Mouse (Mus musculus) adrenal gland, postnatal 4 days (tissue): ENCODE data around the gene Sypl. TPM values are rescaled to one million over a fixed set of nuclear protein-coding genes. Genes with fewer than 3 reads are reported as not detected.
"Not testable (repeated sequence)": the region's sequence is repeated elsewhere in the genome, so short reads cannot be mapped to it uniquely, and the experiment has no call there.

ENCODE experiments used
- DNase-seq, 2 experiments: peaks; one replicate each; pipeline ENCODE4 v3.0.0; 2021 to 2022; ENCODE audit warnings: low spot score in 2 of 2, mixed read lengths in 2 of 2
- total RNA-seq, 2 experiments: library from RNA; stranded (reverse); gene quantifications; 2 replicates each; pipeline ENCODE4 v1.2.3; 2021

Gene Sypl
- total RNA-seq, 2 experiments from 2014 or later, result 81.9 to 88.0 TPM

DNA sequence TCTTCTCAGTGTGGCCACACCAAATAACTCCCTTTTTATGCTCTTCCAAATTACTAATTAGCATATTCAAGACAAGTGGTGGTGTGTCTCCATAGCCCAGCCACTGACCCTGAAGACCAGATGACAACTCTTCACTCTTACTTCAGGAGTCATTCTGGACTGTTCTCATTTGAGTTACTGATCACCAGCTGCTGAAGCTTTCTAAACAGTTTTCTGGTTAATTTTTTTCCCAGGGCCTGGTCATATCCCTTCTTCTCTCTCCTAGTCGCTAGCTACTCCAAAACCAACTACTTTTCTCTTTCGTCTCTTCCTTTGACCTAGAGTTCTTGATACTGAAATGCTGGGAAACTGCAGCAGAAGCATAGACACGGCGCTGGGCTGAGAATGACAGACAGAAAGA, 12.6 kb upstream of the Sypl start:
- DNase-seq, result no peak

DNA sequence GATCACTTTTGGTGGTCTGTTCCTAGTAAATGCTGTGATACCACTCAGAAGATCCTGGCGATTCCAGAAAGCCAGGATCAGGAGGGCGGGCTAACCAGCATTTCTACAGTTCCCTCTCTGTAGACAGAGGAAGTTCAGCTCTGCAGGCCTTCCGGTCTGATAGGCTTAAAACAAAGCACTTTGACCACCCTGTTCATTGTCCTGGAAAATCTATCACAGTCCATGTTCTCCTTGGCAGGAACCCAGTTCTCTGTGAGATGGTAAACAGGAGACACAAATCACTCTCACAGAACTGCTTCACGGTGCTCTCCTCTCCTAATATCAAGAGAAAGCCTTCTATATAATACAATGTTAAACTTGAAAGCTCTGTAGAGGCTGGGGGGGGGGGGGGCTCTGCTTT, 10.3 kb upstream of the Sypl start:
- no peak for DNase-seq

DNA sequence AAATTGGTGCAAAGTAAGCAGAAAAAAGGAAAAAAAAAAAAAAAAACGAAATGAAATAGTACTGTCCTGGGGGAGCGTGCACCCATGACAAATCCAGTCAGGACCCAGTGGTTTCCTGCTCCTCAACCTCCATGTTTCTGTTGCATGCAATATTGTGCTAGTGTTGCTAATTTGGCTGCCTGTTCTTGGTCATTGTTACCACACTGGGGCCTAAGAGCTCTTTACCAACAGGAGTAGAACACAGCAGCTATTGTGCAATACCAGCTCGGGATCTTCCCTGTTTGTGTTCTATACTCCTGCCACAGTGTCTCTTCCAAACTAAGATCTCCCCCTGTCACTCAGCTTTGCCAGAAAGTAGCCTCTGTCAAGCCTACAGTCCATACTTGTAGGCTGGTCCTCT, 9.7 kb upstream of the Sypl start:
- no peak for DNase-seq

DNA sequence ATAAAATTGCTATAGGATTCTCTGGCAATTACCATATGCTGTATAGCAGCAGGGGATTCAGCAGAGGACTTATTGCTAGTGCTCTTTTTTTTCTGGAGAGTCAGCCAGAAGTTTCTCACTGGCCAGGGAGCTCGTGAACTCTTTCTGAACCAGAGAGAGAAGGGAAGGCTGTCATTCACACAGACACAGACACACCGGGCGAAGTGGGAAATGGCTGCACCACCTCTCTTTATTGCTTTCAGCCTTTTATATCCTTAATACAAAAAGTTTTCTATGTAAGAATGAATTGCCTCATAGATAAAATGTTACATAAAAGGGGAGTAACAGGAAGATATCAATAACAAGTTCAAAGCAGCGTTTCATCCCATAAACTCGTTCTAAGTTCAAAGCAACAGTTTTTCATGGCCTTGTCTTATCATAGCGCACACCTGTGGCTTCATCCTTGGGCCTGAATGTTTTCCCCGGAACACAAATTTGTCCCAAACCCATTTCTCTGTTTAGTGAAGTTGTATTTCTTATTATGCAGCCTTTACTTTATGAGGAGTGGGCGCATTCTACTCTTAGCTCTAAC, 8.7 kb upstream of the Sypl start:
- DNase-seq, result no peak

DNA sequence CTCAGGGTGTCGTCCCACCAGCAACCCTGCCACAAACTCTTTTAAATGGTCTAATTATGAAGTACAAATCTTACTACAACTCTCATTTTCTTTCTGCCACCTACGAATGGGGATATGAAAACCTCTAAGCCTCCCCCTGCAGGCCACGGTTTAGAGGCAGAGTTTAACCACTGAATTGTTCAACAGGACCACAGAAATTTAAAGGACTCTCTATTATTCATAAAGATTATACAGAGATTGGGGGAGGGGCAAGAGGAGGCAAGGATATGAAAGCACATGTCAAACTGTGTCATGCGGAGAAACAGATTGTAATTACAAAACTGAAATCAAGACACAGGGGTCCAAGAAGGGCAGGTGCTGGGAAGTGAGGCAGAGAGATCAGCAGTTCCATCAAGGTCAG, 7.3 kb upstream of the Sypl start:
- no peak for DNase-seq

DNA sequence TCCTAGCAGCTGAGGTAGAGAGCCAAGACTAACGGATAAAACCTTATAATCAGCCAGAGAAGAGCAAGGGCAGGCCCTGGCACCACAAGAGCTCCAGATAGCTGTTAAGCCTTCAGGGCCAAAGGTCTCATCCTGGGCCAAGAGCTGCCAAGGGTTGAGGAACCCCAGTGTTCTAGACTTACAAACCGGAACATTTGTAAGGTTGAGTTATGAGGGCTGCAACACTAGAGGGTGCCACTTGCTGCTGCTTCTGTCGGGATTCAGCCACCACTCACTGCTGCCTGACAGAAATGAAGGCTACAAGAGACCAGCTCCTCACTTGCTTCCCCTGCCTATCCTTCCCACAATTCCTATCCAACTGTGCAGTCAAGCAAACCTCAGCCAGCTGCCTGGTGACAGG, 1.3 kb upstream of the Sypl start:
- DNase-seq, result no peak

DNA sequence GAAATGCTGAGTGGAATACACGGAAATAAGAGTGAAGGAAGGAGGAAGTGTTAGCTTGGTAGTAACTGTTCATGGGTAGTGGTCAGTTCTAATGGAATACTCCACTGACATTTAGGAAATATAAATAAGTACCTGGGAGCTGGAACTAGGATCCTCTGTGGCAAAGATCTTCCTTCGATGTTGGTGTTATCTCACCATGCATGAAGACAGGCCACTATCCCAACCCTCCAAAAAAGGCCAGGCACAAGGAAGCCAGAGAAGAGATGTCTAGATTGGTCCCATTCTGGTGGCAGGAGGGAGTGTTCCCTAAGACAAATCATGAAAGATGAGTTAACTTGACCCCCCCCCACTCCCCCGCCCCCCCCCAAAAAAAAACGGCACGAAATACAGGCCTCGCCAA, 625 bp upstream of the Sypl start:
- DNase-seq, result no peak

DNA sequence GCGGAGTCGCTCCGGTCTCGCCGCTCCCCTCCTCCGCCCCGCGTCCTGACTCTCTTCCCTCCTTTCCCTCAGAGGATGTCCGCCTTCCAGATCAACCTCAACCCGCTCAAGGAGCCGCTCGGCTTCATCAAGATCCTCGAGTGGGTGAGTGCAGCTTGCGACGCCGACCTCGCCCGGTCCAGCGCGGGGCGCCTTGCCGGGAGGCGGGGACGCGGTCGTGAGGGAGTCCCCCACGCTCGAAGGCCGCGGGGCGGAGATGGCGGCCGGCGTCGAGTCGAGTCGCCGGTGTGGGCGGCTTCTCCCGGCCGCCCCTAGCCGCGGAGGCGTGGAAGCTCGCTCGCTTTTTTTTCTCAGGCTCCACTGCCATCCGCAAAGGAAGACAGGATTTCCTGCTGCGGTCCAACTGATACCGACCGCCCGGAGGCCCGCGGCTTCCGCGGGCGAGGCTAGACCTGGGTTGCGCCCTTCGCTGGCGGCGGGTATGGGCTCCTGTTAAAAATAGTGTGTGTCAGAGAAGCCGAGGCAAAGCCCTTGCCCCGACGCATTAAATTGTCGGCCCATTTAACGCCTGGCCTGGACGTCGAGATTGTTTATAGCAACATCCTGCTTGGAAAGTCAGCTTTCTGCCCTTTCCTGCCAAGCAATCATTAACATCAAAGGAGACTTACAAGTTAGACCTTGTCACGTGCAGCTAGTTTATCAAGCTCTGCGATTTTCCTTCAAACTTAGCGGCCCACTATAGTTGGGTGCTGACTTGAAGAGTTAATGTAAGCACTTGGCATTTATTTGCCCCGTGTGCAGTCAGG, 728 bp downstream of the Sypl start:
- peak in 1 of 2 experiments; percentile 80 for DNase-seq

DNA sequence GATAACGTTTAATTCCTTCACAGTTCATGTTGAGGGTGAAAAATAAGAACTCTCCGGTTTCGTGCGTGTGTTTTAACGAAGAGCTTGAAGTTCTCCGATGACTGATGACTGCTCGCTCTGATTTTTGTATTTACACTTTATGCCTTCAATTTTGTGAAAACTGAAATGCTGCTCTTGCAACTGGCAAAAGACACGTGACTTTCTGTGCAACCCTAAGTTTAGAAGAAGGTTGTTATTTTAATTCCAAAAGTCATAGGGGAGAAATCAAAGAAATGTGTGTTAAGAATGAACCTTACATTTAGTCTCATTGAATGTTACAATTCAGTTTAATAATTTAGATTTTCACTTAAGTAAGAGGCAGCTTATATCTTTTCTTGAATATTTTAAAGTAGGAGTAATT, 1.3 kb downstream of the Sypl start:
- DNase-seq, result no peak

DNA sequence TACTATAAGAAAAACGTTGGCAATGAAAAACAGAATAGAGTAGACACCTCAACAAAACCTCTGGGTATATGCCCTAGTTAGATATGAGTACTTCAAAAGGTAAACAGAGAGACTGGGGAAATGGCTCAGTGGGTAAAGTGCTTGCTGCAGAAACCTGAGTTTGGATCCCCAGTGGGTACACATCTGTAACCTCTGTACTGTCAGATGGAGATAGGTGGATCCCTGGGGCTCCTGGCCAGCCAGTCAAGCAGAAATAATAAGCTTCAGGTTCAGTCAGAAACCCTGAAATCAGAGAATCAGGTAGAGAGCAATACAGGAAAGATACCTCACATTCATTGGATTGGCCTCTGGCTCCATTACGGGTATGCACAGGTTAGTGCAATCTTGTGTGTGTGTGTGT, 3.5 kb downstream of the Sypl start:
- DNase-seq, result no peak

DNA sequence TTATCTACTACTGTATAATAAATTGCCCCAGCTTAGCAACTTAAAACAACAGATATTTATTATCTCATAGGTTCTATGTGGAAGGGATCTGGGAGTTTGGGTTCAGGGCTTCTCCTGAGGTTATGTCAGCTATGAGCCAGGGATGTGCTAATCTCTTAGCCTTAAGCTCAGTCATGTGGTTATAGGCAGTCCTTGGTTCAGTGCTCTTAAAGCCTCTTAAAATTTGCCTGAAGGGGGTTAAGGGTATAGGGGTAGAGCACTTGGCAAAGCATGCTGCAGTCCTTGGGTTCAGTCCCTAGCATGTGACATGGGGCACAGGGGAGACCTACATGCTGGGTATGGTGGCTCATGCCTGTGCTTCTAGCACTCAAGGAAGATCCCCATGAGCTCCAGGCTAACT, 8.4 kb downstream of the Sypl start:
- DNase-seq, result no peak

DNA sequence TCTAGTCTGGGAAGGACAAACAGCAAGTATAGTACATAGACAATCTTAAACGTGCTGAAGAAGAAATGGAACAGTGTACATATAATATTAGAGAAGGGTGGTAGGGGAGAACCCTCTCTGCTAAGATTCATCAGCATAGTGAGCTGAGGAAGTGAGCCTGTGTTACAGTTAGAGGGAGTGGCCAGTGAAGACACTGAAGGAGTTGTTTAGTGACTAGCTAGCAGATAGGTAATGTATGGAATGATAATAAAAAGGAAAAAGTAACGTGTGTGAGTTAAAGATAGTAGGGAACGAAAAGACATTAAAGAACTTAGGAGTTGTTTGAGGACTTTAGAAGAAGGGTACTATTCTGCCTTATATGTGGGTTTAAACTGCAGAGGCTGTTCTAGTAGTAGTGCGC, 10.2 kb downstream of the Sypl start:
- DNase-seq, result no peak

DNA sequence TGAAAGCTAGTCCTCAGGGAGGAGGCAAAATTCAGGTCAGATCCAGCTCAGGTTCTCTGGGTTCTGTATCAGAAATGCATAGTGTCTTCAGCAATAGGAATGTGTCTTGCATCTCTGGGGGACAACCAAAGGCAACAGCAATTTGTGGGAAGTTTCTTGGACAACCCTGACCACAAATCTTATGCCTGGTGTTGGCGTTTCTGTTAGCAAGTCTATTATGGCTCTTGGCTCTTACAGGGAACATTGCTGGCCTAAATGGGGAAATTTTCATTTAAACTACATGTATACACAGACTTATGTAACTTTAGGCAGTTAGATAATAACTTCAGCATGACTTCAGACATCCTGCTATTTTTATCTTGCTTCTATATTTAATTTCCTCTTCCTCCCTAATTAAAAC, 18.6 kb downstream of the Sypl start:
- no peak for DNase-seq

DNA sequence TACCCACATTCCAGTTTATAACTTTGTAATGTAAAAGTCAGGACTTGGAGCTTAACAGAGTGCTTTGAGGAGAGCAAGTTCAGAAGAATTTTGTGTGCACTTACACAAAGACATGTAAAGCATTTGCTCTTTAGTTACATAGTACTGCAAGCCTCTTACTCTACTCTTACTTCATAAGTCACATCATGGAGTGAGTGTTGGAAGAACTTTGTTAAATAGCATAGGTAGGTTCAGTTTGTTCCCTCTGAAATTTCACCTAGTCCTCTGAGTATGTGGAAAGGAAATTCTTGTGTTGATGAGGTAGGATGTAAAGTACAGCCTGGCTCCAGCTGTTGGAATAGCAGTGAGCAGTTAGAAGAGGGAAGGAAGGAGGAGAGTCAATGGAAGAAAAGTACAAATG, 21.2 kb downstream of the Sypl start:
- DNase-seq, result no peak

DNA sequence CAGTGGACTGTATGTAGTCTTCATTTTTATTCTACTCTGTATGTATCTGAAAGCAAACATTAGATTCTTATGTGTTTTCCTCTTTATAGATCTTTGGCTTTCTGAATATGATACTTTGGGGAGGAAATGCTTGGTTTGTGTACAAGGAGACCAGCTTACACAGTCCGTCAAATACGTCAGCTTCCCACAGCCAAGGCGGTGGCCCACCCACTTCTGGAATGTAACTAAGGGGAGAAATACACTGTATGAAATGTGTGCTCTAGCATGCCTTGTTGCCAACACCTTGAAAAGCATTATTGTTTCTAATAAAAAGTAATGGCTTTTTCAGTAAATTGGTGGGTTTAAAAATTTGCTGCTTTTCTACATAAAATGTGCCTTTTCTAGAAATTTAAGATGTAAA, 21.8 kb downstream of the Sypl start:
- DNase-seq, result no peak

DNA sequence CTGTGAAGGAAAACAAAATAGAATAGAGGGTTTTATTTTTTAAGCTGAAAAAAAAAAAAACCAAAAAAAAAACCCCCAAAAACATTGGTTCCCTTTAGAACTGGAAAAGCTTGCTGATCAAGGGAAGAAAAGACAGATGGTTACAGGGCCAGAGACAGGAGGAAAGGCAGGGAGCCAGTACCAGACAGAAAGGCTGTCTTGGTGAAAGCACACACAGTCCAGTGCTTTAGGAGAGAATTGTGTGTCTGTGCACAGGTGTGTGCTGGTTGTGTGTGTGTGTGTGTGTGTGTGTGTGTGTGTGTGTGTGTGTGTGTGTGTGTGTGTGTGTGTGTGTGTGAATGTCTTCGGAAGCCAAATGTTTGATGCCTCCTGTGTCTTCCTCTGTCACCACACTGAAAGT, 28.9 kb downstream of the Sypl start:
- DNase-seq, result no peak

DNA sequence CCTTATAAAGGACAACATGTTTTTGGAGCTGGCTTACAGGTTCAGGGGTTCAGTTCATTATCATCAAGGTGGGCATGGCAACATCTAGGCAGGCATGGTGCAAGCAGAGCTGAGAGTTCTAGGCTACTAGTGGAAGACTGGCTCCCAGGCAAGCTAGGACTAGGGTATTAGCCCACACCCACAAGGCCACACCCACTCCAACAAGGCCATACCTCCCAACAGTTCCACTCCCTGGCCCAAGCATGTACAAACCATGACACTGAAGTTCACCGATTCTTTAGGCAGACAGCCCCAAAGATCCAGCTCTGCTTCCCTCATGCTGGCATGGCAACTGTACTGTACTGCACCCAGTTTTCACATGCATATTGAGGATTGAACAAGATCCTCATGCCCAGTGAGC, 29.4 kb downstream of the Sypl start:
- DNase-seq, result no peak

DNA sequence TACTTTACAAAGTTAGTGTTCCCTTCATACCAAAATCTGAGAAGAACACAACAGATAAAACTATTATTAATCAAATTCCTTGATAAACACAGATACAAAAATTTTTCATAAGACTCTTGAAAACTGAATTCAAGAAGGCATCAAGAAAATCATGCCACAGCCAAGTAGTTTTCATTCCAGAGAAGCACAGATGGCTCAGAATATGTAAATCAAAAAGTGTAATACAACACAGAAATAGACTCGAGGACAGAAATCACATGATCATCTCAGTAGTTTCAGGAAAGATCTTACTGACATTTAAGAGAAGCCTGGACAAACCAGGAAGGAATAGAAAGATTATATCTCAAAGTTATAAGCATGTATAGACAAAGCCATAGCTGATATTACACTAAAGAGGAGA, 32.6 kb downstream of the Sypl start:
- DNase-seq, result no peak

DNA sequence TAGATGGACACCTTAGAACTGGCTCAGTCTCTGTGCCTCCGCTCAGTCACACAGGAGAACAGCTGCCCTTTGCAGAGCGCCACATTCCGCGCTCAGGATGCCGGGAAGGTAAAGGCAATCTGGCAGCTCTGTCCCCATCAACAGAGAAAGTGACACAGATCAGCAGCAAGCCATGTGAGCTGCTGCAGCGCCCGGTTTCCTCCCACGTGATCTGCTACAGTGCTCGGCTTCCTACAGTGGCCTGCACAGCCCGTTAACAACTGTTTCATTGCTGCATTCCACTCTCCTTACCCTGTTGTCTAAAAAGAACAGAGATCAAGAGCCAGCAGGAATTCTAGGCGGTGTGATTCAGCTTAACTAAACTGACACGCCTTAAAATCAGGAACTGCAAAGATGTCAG, 36.0 kb downstream of the Sypl start:
- no peak for DNase-seq

DNA sequence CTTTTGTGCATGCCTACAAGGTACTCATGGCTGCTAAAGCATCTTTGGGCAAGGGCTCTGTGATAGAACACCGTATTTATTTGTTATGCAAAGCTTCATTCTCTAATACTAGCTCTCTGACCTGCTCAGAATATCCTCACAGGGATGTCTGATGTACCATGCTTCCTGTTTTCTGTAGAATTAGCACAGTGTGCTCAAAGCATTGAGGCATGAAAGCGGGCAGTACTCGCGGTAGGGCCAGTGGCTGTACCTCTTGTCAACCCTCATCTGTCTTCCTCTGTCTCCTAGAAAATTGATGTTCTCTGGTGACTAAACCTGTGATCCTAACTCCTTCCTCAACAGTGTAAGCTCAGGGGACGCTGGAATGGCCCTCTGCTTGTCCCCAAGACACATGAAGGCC, 40.4 kb downstream of the Sypl start:
- DNase-seq, result no peak

DNA sequence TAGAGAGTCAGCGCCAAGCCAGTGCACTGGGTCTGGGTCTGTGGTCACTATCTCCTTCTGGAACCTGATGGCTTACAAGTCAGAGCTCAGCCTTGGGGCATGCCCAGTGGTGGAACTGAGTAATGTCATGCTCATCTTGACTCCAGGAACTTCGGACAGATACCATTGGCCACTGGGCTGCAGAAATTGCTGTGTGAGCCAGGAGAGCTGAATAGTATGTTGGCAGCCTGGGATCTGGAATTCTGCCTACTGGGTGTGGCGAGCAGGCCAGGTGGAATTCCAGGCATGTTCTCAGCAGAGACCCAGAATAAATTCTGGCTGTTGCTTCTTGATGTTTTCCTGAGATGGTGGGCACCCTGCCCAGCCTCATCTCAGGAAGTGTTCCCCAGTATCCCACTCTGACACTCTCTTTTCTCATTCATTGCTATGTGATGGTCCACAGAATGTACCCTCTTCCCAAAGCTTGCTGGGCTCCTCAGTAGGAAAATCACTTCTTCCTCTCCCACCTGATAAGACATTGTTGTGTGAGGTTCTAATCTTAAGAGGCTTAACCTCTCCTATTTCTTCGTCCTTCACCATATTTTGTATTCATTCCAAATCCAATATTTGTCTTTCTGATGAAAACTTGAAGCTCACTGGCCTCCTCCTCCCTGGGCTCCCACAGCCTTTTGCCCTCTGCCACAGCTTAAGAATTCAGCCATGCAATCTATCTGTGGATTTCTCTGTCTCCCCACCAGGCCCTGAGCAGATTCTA, 41.6 kb downstream of the Sypl start:
- no peak for DNase-seq

DNA sequence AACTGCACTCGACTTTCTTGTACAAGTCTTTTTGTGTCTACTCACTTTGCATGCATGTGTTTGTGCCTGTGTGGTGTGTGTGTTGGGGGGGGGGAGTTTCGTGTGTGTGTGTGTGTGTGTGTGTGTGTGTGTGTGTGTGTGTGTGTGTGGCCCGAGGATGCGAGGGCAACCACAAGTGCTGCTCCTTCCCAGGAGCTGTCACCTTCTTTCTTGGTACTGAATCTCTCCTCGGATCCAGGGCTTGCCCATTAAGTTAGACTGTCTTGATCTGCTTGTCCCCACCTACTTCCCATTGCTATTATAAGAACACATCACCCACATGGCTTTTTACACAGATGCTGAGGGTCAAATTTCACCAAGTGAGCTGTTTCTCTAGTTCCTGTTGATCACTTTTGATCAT, 45.1 kb downstream of the Sypl start:
- DNase-seq, result no peak

DNA sequence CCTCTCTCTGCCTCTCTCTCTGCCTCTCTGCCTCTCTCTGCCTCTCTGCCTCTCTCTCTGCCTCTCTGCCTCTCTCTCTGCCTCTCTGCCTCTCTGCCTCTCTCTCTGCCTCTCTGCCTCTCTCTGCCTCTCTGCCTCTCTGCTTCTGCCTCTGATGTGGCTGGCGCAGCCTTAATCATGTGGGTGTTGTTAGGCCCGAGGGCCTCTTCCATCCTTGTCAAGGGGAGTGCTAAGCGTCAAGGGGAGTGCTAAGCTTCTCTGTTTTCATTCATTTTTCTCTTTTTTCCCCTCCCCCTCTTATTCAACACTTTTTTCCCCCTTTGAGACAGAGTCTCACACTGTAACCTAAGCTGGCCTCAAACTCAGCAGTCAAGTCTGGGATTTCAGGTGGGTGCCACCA, 46.1 kb downstream of the Sypl start:
- not testable (repeated sequence) for DNase-seq
